Mouse (Mus musculus) liver, embryonic 14.5 days (tissue): ENCODE data around the gene Mansc1. TPM values are rescaled to one million over a fixed set of nuclear protein-coding genes. Genes with fewer than 3 reads are reported as not detected.

Experiments used
- ATAC-seq: fragments of 200-750 bp; cut with Nextera tagmentation; 2 replicates; pipeline ENCODE4 v1.8.0; 2017; ENCODE audit warnings: moderate number of reproducible peaks, mild to moderate bottlenecking, moderate library complexity; ENCODE audit not compliant: insufficient read depth
- DNase-seq, 3 experiments: peaks; one replicate each; pipeline ENCODE4 v3.0.0-alpha.2; 2012 to 2013; ENCODE audit warnings: low read depth in 3 of 3, low spot score in 3 of 3
- H3K27ac ChIP-seq: fragments of 300-500 bp; sonication (generic); 2 replicates; pipeline ENCODE4 v1.5.1; 2014; ENCODE audit warnings: moderate library complexity, mild to moderate bottlenecking, control low read depth, inconsistent platforms
- H3K27me3 ChIP-seq: fragments of 300-500 bp; sonication (generic); 2 replicates; pipeline ENCODE4 v1.6.1; 2014; ENCODE audit warnings: mild to moderate bottlenecking, low read length, moderate library complexity; ENCODE audit not compliant: control insufficient read depth, insufficient read depth
- H3K36me3 ChIP-seq: fragments of 300-500 bp; sonication (generic); replicated peaks from 2 replicates; pipeline ENCODE4 v1.6.1; 2014; ENCODE audit warnings: low read depth; ENCODE audit not compliant: control insufficient read depth, insufficient read depth
- H3K4me1 ChIP-seq, 2 experiments: fragments of 200-500 bp in 1 of 2; fragments of 300-500 bp in 1 of 2; sonication (generic) in 1 of 2; replicated peaks; 2 replicates each; pipeline ENCODE4 v1.6.1; 2012 to 2014; ENCODE audit warnings: antibody characterized with exemption in 1 of 2, inconsistent platforms in 1 of 2, low read length in 1 of 2; ENCODE audit not compliant: control insufficient read depth in 2 of 2, insufficient read depth in 2 of 2
- H3K4me2 ChIP-seq: fragments of 300-500 bp; sonication (generic); 2 replicates; pipeline ENCODE4 v1.6.1; 2014; ENCODE audit warnings: low read depth, mild to moderate bottlenecking, control low read depth, moderate library complexity
- H3K4me3 ChIP-seq, 2 experiments: fragments of 200-500 bp in 1 of 2; fragments of 300-500 bp in 1 of 2; sonication (generic) in 1 of 2; 2 replicates each; pipeline ENCODE4 v1.5.1; 2012 to 2014; ENCODE audit warnings: low read depth in 2 of 2, low read length in 2 of 2, mild to moderate bottlenecking in 2 of 2, control low read depth in 1 of 2, inconsistent platforms in 1 of 2, moderate library complexity in 1 of 2; ENCODE audit not compliant: insufficient read depth in 1 of 2
- H3K9ac ChIP-seq: fragments of 300-500 bp; sonication (generic); replicated peaks from 2 replicates; pipeline ENCODE4 v1.6.1; 2014; ENCODE audit warnings: mild to moderate bottlenecking, control low read depth, moderate library complexity
- H3K9me3 ChIP-seq: fragments of 300-500 bp; sonication (generic); 2 replicates; pipeline ENCODE4 v1.6.1; 2016; ENCODE audit warnings: low read length, mixed read lengths; ENCODE audit not compliant: control insufficient read depth
- CTCF ChIP-seq: IDR thresholded peaks from 2 replicates; pipeline ENCODE4 v1.5.1; 2016; ENCODE audit warnings: antibody characterized with exemption, low read depth, control low read depth
- EP300 ChIP-seq: IDR thresholded peaks from 2 replicates; pipeline ENCODE4 v1.6.1; 2016; ENCODE audit warnings: antibody characterized with exemption, low read depth
- WGBS: fragments of 180-500 bp; shearing (Covaris S2); extraction: QIAGEN DNeasy Blood & Tissue Kit; methylation state at CpG from one replicate; pipeline ENCODE4 v1.1.7; 2014; ENCODE audit not compliant: insufficient replicate concordance; 5-methylcytosine and 5-hydroxymethylcytosine counted together
- polyA plus RNA-seq, 2 experiments: library from polyadenylated mRNA; depleted of rRNA in 1 of 2; stranded (reverse) in 1 of 2; unstranded in 1 of 2; fragments of >200 nt; fragmentation: Nextera tagmentation in 1 of 2; extraction: Ambion mirVana in 1 of 2; gene quantifications; 2 replicates each; pipeline versions ENCODE4 v1.2.1 to v1.2.3; 2012 to 2014

The Mansc1 gene
- polyA plus RNA-seq, 2 experiments: 0.52 to 0.55 TPM

DNA sequence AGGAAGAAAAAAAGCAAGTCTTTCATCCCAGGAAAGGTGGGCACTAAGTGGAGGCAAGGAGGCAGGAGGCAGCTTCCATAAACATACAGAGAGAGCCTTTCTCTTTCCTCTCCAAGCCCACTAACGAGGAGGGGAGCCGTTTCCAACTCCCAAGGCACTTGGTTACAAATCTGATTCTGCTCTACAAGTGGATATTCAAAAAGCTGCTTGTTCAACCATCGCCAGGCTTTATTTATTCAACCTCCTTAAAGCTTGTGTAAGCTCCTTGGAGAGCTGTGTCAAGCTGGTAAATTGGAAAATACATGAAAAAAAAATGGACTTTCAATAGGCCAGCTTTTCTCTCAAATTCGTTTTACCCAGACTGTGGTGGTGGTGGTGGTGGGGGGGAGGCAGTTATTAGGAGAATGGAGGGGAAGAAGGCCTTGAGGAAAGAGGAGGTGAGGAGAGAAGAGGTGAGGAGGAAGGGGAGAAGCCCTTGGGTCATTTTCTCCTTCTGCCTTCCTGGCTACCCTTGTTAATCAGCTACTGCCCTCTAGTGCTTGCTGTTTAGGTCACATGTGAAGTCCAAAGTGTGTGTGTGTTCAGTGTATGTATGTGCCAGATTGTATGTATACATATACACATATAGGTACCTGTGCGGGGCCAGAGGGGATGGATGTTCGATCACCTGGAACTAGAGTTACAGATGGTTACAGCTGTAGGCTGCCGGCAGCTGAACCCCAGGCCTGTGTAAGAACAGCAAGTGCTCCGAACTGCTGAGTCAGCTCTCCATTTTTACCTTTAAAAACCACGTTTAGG is 25.1 kb downstream of the Mansc1 start:
- 48% methylated on average over 9 of the region's 9 CpGs for WGBS
- H3K4me2 ChIP-seq: no peak overlapping the region
- ATAC-seq (no peak), DNase-seq (peak in 1 of 3 experiments; percentile 19)
- H3K9ac ChIP-seq: no peak overlapping the region; the same call in 1 of the 2 replicates
- no peaks in the 10 kb centered on the region; a peak in 1 of 4 replicates for H3K4me1 ChIP-seq
- no peaks in the 10 kb centered on the region for H3K9me3 ChIP-seq
- H3K36me3 ChIP-seq: no peaks in the 10 kb centered on the region
- no peaks in the 10 kb centered on the region for H3K27me3 ChIP-seq
- H3K27ac ChIP-seq: no peak overlapping the region
- TF ChIP-seq CTCF (peak; percentile 75), EP300 (no peak)
- H3K4me3 ChIP-seq: no peak overlapping the region

DNA sequence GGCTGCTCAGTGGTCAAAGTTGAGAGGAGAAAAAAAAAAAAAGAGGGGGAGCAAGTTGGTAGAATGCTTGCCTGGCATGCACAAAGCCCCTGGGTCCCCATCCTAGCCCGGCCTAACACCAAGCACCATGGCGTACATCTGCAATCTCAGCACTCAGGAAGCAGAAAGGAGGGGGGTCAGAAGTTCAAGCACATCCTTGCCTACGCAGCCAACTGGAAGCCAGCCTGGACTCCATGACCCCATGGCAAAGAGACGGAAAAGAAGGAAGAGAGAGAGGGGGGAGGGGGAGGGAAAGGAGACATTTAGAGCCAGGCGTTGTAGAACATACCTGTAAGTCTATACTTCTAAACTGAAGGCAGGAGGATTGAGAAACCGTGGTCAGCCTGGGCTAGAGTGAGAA is 25.7 kb downstream of the Mansc1 start:
- Histone ChIP-seq H3K27ac (no peak overlapping the region), H3K9me3 (no peaks in the 10 kb centered on the region), H3K4me3 (no peak overlapping the region), H3K4me2 (no peak overlapping the region), H3K36me3 (no peaks in the 10 kb centered on the region), H3K4me1 (no peaks in the 10 kb centered on the region; a peak in 1 of 4 replicates), H3K9ac (no peak overlapping the region), H3K27me3 (no peaks in the 10 kb centered on the region)
- no peak for DNase-seq
- TF ChIP-seq CTCF: no peak
- no peak for TF ChIP-seq EP300
- ATAC-seq: no peak
- WGBS: 51% methylated on average over 6 of the region's 6 CpGs

DNA sequence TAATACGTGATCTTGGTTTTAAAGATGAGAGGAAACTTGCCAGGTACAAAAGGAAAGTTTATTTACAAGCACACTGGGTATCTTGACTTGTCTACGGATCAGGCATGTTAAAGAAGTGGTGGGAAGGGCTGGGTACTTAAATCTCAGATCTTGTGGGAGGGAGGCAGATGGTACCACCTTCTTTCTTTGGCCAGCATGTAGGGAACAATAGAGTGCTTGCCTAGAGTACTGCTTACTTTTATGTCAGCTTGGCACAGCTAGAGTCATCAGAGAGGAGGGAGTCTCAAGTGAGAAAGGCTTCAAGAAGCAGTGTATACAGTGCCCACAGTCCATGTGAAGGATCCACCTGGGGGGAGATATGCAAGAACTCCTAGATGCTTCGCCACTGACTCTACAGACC is 27.1 kb downstream of the Mansc1 start:
- H3K27ac ChIP-seq: no peak overlapping the region
- no peaks in the 10 kb centered on the region for H3K36me3 ChIP-seq
- peaks cover 0 to 2% of the 10 kb centered on the region in 2 experiments; a peak in 1 of 4 replicates for H3K4me1 ChIP-seq
- ATAC-seq: no peak
- WGBS: 65% methylated on average over 3 of the region's 3 CpGs
- TF ChIP-seq CTCF: no peak
- no peak for TF ChIP-seq EP300
- H3K9me3 ChIP-seq: no peaks in the 10 kb centered on the region
- H3K9ac ChIP-seq: no peak overlapping the region
- no peaks in the 10 kb centered on the region for H3K27me3 ChIP-seq
- no peak overlapping the region for H3K4me2 ChIP-seq
- H3K4me3 ChIP-seq: no peak overlapping the region
- DNase-seq: no peak

DNA sequence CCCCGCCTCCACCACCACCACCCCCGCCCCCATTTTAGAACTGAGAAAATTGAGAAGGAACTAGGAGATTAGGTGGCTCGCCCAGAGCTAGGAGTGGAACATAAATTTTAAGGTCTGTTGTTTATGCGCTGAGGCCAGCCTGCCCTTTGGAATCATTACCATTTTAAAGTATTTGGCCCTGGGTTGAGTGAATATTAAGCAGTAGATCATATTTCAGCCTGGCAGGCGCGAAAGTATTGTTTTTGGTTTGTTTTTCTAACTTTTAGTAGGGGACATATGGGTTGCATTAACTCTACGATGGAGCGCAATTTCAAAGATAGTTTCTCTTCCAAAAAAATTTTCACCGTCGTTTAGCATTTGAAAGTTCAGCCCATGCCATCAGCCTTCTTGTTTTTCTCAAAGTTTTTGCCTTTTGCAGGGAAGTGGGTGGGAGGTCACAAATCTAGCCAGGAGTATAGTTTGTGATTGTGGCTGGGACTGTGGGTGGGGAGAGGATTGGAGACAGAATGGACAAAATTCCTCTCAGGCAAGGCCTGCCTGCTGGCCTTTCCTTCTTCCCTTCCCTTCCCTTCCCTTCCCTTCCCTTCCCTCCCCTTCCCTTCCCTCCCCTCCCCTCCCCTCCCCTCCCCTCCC is 29.8 kb downstream of the Mansc1 start:
- Histone ChIP-seq H3K4me3 (no peak overlapping the region), H3K27me3 (no peaks in the 10 kb centered on the region), H3K27ac (no peak overlapping the region), H3K9me3 (no peaks in the 10 kb centered on the region), H3K36me3 (no peaks in the 10 kb centered on the region), H3K4me1 (peaks cover 0 to 2% of the 10 kb centered on the region in 2 experiments; a peak in 1 of 4 replicates), H3K9ac (no peak overlapping the region), H3K4me2 (no peak overlapping the region)
- TF ChIP-seq CTCF (no peak), EP300 (no peak)
- no peak for ATAC-seq
- no peak for DNase-seq
- 50% methylated on average over 10 of the region's 10 CpGs for WGBS

DNA sequence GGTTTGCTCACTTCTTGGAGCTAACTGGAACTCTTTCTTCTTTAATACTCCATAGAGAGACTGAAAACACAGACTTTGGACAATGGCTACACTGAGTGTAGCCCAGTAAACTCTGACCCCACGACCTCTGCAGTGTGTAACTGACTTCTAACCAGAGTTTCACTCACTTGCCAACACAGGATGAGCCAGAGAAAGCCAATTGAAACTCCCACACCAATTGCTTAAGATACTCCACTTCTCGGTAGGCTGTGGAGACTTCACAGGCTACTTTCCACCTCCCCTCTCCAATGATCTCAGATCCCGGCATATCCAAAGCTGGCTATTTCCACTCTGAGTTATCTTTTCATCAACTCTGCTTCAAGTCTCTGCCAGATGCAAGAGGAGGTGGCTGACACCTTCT is 30.5 kb downstream of the Mansc1 start:
- WGBS: 40% methylated on average over 3 of the region's 3 CpGs
- Histone ChIP-seq H3K27me3 (no peaks in the 10 kb centered on the region), H3K4me1 (peaks cover 0 to 2% of the 10 kb centered on the region in 2 experiments; a peak in 1 of 4 replicates), H3K27ac (no peak overlapping the region), H3K4me2 (no peak overlapping the region), H3K9ac (no peak overlapping the region), H3K4me3 (no peak overlapping the region), H3K36me3 (no peaks in the 10 kb centered on the region), H3K9me3 (no peaks in the 10 kb centered on the region)
- ATAC-seq (no peak), DNase-seq (no peak)
- TF ChIP-seq CTCF (no peak), EP300 (no peak)
